In the genomic region with DNA sequence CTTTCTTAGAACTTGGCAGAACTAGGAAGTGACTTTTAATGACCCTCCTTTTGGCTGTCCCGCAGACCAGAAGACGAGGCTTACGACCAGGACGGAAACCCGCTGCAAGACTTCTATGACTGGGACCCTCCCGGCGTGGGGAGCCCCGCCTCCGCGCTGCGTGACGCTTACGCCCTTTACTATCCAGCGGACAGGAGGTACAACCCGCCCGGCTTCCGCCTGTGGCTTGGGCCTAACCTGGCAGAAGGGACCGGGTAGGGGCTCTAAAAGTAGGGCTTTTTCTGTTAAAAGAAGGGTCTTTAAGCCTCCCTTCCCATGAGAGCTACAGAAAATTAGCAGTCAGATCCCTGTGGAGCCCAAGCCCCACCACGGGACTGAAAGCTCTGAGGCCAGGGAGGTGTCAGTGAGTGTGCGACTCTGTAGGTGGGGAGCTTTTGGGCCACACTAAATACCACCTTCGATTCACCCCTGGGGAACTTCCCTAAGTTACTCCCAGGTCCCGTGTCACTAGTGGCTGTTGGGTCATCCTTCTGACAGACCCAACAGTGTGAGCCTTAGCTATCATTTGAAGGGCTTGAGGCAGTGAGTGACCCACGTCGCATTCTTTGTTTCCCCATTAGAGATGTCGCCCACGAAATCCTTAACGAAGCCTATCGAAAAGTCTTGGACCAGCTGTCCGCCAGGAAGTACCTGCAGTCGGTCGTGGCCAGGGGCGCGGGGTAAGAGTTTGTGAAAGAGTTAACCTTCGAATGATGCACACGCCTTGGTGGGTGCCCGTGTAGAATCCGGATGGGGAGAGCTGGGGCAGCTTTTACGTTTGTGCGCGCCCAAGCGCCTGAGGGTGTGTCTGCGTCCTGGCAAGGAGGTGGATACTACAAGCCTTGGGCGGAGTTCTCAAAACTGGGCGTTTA, we compare ENCODE assay signal across 8 mouse cellular contexts. TPM values are rescaled to one million over a fixed set of nuclear protein-coding genes. Genes with fewer than 3 reads are reported as not detected.
DNase-seq lines count a peak whose midpoint lies in the region; ATAC-seq and TF ChIP-seq lines count a peak whose summit lies in the region.
"Had no signal": no experiment of that assay in that cellular context is flagged by ENCODE, and none has a peak within 500 bp of the region (broad histone marks: within the 10 kb centered on the region; RNA-seq: fewer than 3 reads in every experiment).

No protein-coding gene starts in this region.

- peak; percentile 27 to 38 for DNase-seq in left cerebral cortex, adult 18-20 months (ENCODE audit: low spot score in 2 of 2)
- DNase-seq in left cerebral cortex, adult 11 months (ENCODE audit: low spot score), result no peak
- DNase-seq in forebrain, embryonic 10.5 days (ENCODE audit: extremely low spot score, low spot score), result peak; percentile 49
- no peak for DNase-seq in gastrocnemius, postnatal 14 days
- no peak for DNase-seq in spleen, postnatal 10 days (ENCODE audit: low spot score in 2 of 2)

- peaks cover 57% of the 10 kb centered on the region for H3K4me1 ChIP-seq in forebrain, embryonic 10.5 days
- 0 out of 2 replicates have a peak, but pooled peaks cover 5% of the 10 kb centered on the region for H3K4me1 ChIP-seq in intestine, postnatal 0 days (replicated peaks; ENCODE audit: control insufficient read depth, insufficient read depth, low read length)
- H3K4me1 ChIP-seq in neural tube, embryonic 12.5 days, result peaks cover 21% of the 10 kb centered on the region

- TF ChIP-seq CTCF in intestine, postnatal 0 days (IDR thresholded peaks at IDR 0.05; ENCODE audit: low read depth), result no peak

- peak overlapping the region; percentile 51 for H3K4me2 ChIP-seq in intestine, postnatal 0 days (replicated peaks; ENCODE audit: low read depth)
- peak overlapping the region; percentile 65 for H3K4me2 ChIP-seq in neural tube, embryonic 12.5 days (replicated peaks)

- ATAC-seq in intestine, postnatal 0 days, result no peak
- ATAC-seq in neural tube, embryonic 12.5 days (ENCODE audit: low FRiP score, low read depth), result peak; percentile 31

- H3K9ac ChIP-seq in intestine, postnatal 0 days (ENCODE audit: low read depth, low read length), result no peak overlapping the region
- peak overlapping the region; percentile 10; the same call in 1 of the 2 replicates for H3K9ac ChIP-seq in neural tube, embryonic 12.5 days
- H3K9ac ChIP-seq: liver, embryonic 14.5 days had no signal

- H3K4me3 ChIP-seq in forebrain, embryonic 10.5 days, result peak overlapping the region; percentile 52
- peak overlapping the region; percentile 19 for H3K4me3 ChIP-seq in intestine, postnatal 0 days (ENCODE audit: low read depth, low read length)
- H3K4me3 ChIP-seq in neural tube, embryonic 12.5 days, result peak overlapping the region; percentile 32

- H3K27ac ChIP-seq in forebrain, embryonic 10.5 days, result no peak overlapping the region
- no peak overlapping the region for H3K27ac ChIP-seq in intestine, postnatal 0 days (ENCODE audit: low read depth, low read length)
- 0 out of 2 replicates have a peak overlapping the region, but pooled peaks have one; percentile 37 for H3K27ac ChIP-seq in neural tube, embryonic 12.5 days
- H3K27ac ChIP-seq: liver, embryonic 14.5 days had no signal

- under 1% methylated on average over 44 of the region's 44 CpGs for WGBS in forebrain, embryonic 10.5 days
- WGBS in intestine, postnatal 0 days, result 1% methylated on average over 44 of the region's 44 CpGs
- under 1% methylated on average over 44 of the region's 44 CpGs for WGBS in neural tube, embryonic 12.5 days

- intact Hi-C loops in gastrocnemius, postnatal 14 days (cut with DNase I; ENCODE audit: low total_unique reads), result no loop called here

- H3K27me3 ChIP-seq in forebrain, embryonic 10.5 days (ENCODE audit: poor library complexity, severe bottlenecking), result peaks cover 85% of the 10 kb centered on the region
- H3K27me3 ChIP-seq in intestine, postnatal 0 days (replicated peaks; ENCODE audit: control insufficient read depth, insufficient read depth, low read length), result peaks cover 66% of the 10 kb centered on the region
- H3K27me3 ChIP-seq in neural tube, embryonic 12.5 days (replicated peaks), result peaks cover 66% of the 10 kb centered on the region

- H3K9me3 ChIP-seq in forebrain, embryonic 10.5 days, result no peaks in the 10 kb centered on the region
- no peaks in the 10 kb centered on the region for H3K9me3 ChIP-seq in intestine, postnatal 0 days (ENCODE audit: control insufficient read depth)
- no peaks in the 10 kb centered on the region for H3K9me3 ChIP-seq in neural tube, embryonic 12.5 days

- H3K36me3 ChIP-seq in forebrain, embryonic 10.5 days (replicated peaks), result no peaks in the 10 kb centered on the region
- H3K36me3 ChIP-seq in intestine, postnatal 0 days (ENCODE audit: control insufficient read depth, insufficient read depth), result no peaks in the 10 kb centered on the region
- no peaks in the 10 kb centered on the region for H3K36me3 ChIP-seq in neural tube, embryonic 12.5 days

RNA-seq across cellular contexts. Expression of a gene that starts 3.6 kb away (rescaled TPM):
- 10 to 100 TPM; 37.4 to 39.7 TPM for total RNA-seq in left cerebral cortex, adult 18-20 months (2021)
- polyA plus RNA-seq in forebrain, embryonic 10.5 days (2016; fragmentation: Nextera tagmentation; extraction: Ambion mirVana), result 1.2 and 2.4 TPM in 2 replicates
- polyA plus RNA-seq in intestine, postnatal 0 days (2015; fragmentation: Nextera tagmentation; extraction: Ambion mirVana), result 0.89 and 0.99 TPM in 2 replicates
- 19.0 and 23.3 TPM in 2 replicates for polyA plus RNA-seq in neural tube, embryonic 12.5 days (2016; fragmentation: Nextera tagmentation; extraction: Ambion mirVana)
- total RNA-seq in gastrocnemius, postnatal 14 days (2021), result not detected
- polyA plus RNA-seq: liver, embryonic 14.5 days had no signal

Comparison
In these comparisons a context has a peak if more than half of its experiments do, and no peak if none do; other contexts are left out.
1. DNase-seq: peak in left cerebral cortex, adult 18-20 months (2 of 2) and forebrain, embryonic 10.5 days (single experiment); none in left cerebral cortex, adult 11 months (single experiment), gastrocnemius, postnatal 14 days (single experiment) and spleen, postnatal 10 days (0 of 2).
2. Peak in every context shown above with its lines, with median percentiles within 50 percentile points of each other: H3K4me3 ChIP-seq.